Mouse (Mus musculus) heart, postnatal 25 days (tissue): ENCODE data around the gene Comt. TPM values are rescaled to one million over a fixed set of nuclear protein-coding genes. Genes with fewer than 3 reads are reported as not detected.

Source experiments
- DNase-seq: peaks from one replicate; pipeline ENCODE4 v3.0.0; 2022; ENCODE audit warnings: low spot score
- intact Hi-C: fragments of 180-260 bp; cut with DNase I; formaldehyde crosslinking; loops from one replicate; pipeline ENCODE4 v1.15.1; 2025
- total RNA-seq, 2 experiments: library from RNA; stranded (reverse); gene quantifications; 2 replicates each; pipeline ENCODE4 v1.2.3; 2021

The Comt gene
- total RNA-seq, 2 experiments from 2014 or later, result 112 TPM

- DNase-seq, result no peak
- intact Hi-C loops, result loop anchor here (5.0 kb wide), 1 partner anchor 48 kb away; the partner anchor contains the start of genes Arvcf and Tango2
Measured at GRCm38 (mm10) chr16:18394777-18395619, 31.7 kb downstream of the Comt start.

GRCm38 (mm10) chr16:18394056-18394455, 32.6 kb downstream of the Comt start:
- intact Hi-C loops, result loop anchor here (5.0 kb wide), 1 partner anchor 47 kb away; the partner anchor contains the start of genes Arvcf and Tango2
- no peak for DNase-seq

GRCm38 (mm10) chr16:18393595-18393994, 33.1 kb downstream of the Comt start:
- intact Hi-C loops, result loop anchor here (5.0 kb wide), 1 partner anchor 46 kb away; the partner anchor contains the start of genes Arvcf and Tango2
- DNase-seq, result no peak

GRCm38 (mm10) chr16:18392469-18393426, 33.9 kb downstream of the Comt start:
- peak; percentile 84 for DNase-seq
- intact Hi-C loops, result loop anchor here (5.0 kb wide), 1 partner anchor 45 kb away; the partner anchor contains the start of genes Arvcf and Tango2

GRCm38 (mm10) chr16:18391728-18392127, 34.9 kb downstream of the Comt start:
- no peak for DNase-seq
- intact Hi-C loops, result loop anchor here (5.0 kb wide), 1 partner anchor 44 kb away; the partner anchor contains the start of genes Arvcf and Tango2

GRCm38 (mm10) chr16:18391127-18391526, 35.5 kb downstream of the Comt start:
- DNase-seq, result no peak
- intact Hi-C loops, result loop anchor here (5.0 kb wide), 1 partner anchor 44 kb away; the partner anchor contains the start of genes Arvcf and Tango2

GRCm38 (mm10) chr16:18390399-18390798, 36.3 kb downstream of the Comt start:
- no peak for DNase-seq
- intact Hi-C loops, result loop anchor here (5.0 kb wide), 1 partner anchor 43 kb away; the partner anchor contains the start of genes Arvcf and Tango2

- no peak for DNase-seq
- intact Hi-C loops, result no loop called here
Measured at GRCm38 (mm10) chr16:18388583-18389435, 37.8 kb downstream of the Comt start.

- no peak for DNase-seq
- intact Hi-C loops, result no loop called here
Measured at GRCm38 (mm10) chr16:18387704-18388582, 38.7 kb downstream of the Comt start.

GRCm38 (mm10) chr16:18386972-18387371, 39.7 kb downstream of the Comt start:
- intact Hi-C loops, result no loop called here
- DNase-seq, result no peak

GRCm38 (mm10) chr16:18386451-18386850, 40.2 kb downstream of the Comt start:
- no peak for DNase-seq
- intact Hi-C loops, result no loop called here

- intact Hi-C loops, result no loop called here
Measured at GRCm38 (mm10) chr16:18385411-18385810, 41.2 kb downstream of the Comt start.

GRCm38 (mm10) chr16:18384659-18385058, 42.0 kb downstream of the Comt start:
- intact Hi-C loops, result no loop called here
- no peak for DNase-seq

More at GRCm38 (mm10) chr16:18385411-18385810, 41.2 kb downstream of the Comt start:
- DNase-seq, result no peak

GRCm38 (mm10) chr16:18384211-18384610, 42.4 kb downstream of the Comt start:
- intact Hi-C loops, result no loop called here
- DNase-seq, result no peak

- no peak for DNase-seq
- intact Hi-C loops, result no loop called here
Measured at GRCm38 (mm10) chr16:18383756-18384155, 42.9 kb downstream of the Comt start.

GRCm38 (mm10) chr16:18383045-18383726, 43.5 kb downstream of the Comt start:
- DNase-seq, result no peak
- intact Hi-C loops, result no loop called here

- intact Hi-C loops, result no loop called here
- DNase-seq, result no peak
Measured at GRCm38 (mm10) chr16:18381621-18382258, 44.9 kb downstream of the Comt start.
